Mouse (Mus musculus) frontal cortex, adult (tissue): Measurements from ENCODE around the gene AU022252.

Experiments used
- ATAC-seq: cut with Nextera tagmentation; 2 replicates; pipeline ENCODE4 v1.9.2; 2017; ENCODE audit warnings: mild to moderate bottlenecking, moderate library complexity, mixed read lengths; ENCODE audit not compliant: low TSS enrichment

AU022252 gene

GRCm38 (mm10) chr4:119188060-119188785 is 44.3 kb downstream of the AU022252 start:
- ATAC-seq = no peak

GRCm38 (mm10) chr4:119185771-119186170 is 46.7 kb downstream of the AU022252 start:
- no peak for ATAC-seq

- no peak for ATAC-seq
These were observed 49.0 kb downstream of the AU022252 start for GRCm38 (mm10) chr4:119183525-119183924.

- ATAC-seq = no peak
These were observed 51.1 kb downstream of the AU022252 start for GRCm38 (mm10) chr4:119181456-119181855.

- no peak for ATAC-seq
These were observed 52.3 kb downstream of the AU022252 start for GRCm38 (mm10) chr4:119180133-119180707.

GRCm38 (mm10) chr4:119178331-119178730 is 54.2 kb downstream of the AU022252 start:
- no peak for ATAC-seq

- no peak for ATAC-seq
These were observed 54.8 kb downstream of the AU022252 start for GRCm38 (mm10) chr4:119177702-119178101.

- ATAC-seq = peak; percentile 100
These were observed 58.6 kb downstream of the AU022252 start, which contains the start of gene Zfp691 for GRCm38 (mm10) chr4:119173851-119174453. TSS of gene Zfp691 (minus strand) at chr4:119174195.

- peak; percentile 44; the same call in 1 of the 2 replicates for ATAC-seq
These were observed 59.4 kb downstream of the AU022252 start for GRCm38 (mm10) chr4:119172919-119173650.

- ATAC-seq = peak; percentile 73; the same call in 1 of the 2 replicates
These were observed 64.8 kb downstream of the AU022252 start for GRCm38 (mm10) chr4:119167663-119168062.

- no peak for ATAC-seq
These were observed 65.4 kb downstream of the AU022252 start for GRCm38 (mm10) chr4:119167068-119167467.

GRCm38 (mm10) chr4:119165916-119166315 is 66.6 kb downstream of the AU022252 start:
- ATAC-seq = no peak

GRCm38 (mm10) chr4:119162990-119163389 is 69.5 kb downstream of the AU022252 start:
- ATAC-seq = no peak

GRCm38 (mm10) chr4:119161358-119161757 is 71.2 kb downstream of the AU022252 start:
- no peak for ATAC-seq

GRCm38 (mm10) chr4:119157891-119158290 is 74.6 kb downstream of the AU022252 start:
- no peak for ATAC-seq

GRCm38 (mm10) chr4:119157186-119157585 is 75.3 kb downstream of the AU022252 start:
- no peak for ATAC-seq
